Mouse (Mus musculus): ENCODE measurements around the gene Sag. TPM values are rescaled to one million over a fixed set of nuclear protein-coding genes. Genes with fewer than 3 reads are reported as not detected.

The Sag gene
- polyA plus RNA-seq, 1 experiment from 2014 or later: 3.8 TPM

GRCm38 (mm10) chr1:87846801-87847474, 43.5 kb downstream of the Sag start:
- Histone ChIP-seq H3K36me3 (no peaks in the 10 kb centered on the region), H3K4me2 (no peak overlapping the region), H3K9me3 (no peaks in the 10 kb centered on the region), H3K27ac (peak overlapping the region; percentile 91), H3K27me3 (no peaks in the 10 kb centered on the region), H3K4me3 (replicated peaks) (no peak overlapping the region), H3K9ac (replicated peaks) (no peak overlapping the region), H3K4me1 (replicated peaks) (peaks cover 31% of the 10 kb centered on the region)
- WGBS: 19% methylated on average over 2 of the region's 2 CpGs
- ATAC-seq (ENCODE audit: insufficient number of reproducible peaks, insufficient read depth, low FRiP score, low TSS enrichment, low read depth): peak; percentile 79

- Histone ChIP-seq H3K27ac (peak overlapping the region; percentile 91), H3K4me2 (no peak overlapping the region), H3K4me3 (replicated peaks) (no peak overlapping the region), H3K4me1 (replicated peaks) (peaks cover 35% of the 10 kb centered on the region), H3K9me3 (no peaks in the 10 kb centered on the region), H3K36me3 (no peaks in the 10 kb centered on the region), H3K9ac (replicated peaks) (no peak overlapping the region), H3K27me3 (no peaks in the 10 kb centered on the region)
- WGBS: 30% methylated on average over 4 of the region's 4 CpGs
- no peak for ATAC-seq (ENCODE audit: insufficient number of reproducible peaks, insufficient read depth, low FRiP score, low TSS enrichment, low read depth)
Measured at GRCm38 (mm10) chr1:87847475-87848168, 44.1 kb downstream of the Sag start.

- no peak overlapping the region for H3K4me2 ChIP-seq
- peaks cover 37% of the 10 kb centered on the region for H3K4me1 ChIP-seq (replicated peaks)
- no peak overlapping the region for H3K9ac ChIP-seq (replicated peaks)
- no peaks in the 10 kb centered on the region for H3K27me3 ChIP-seq
- WGBS: 42% methylated on average over 11 of the region's 11 CpGs
- 0 out of 2 replicates have a peak overlapping the region, but pooled peaks have one; percentile 20 for H3K27ac ChIP-seq
- H3K4me3 ChIP-seq (replicated peaks): no peak overlapping the region
- no peaks in the 10 kb centered on the region for H3K36me3 ChIP-seq
- ATAC-seq (ENCODE audit: insufficient number of reproducible peaks, insufficient read depth, low FRiP score, low TSS enrichment, low read depth): no peak
- no peaks in the 10 kb centered on the region for H3K9me3 ChIP-seq
Measured at GRCm38 (mm10) chr1:87848237-87848996, 44.9 kb downstream of the Sag start.

- H3K27me3 ChIP-seq: no peaks in the 10 kb centered on the region
- H3K27ac ChIP-seq: no peak overlapping the region; the same call in 1 of the 2 replicates
- no peak overlapping the region for H3K4me2 ChIP-seq
- WGBS: 63% methylated on average over 5 of the region's 5 CpGs
- H3K9me3 ChIP-seq: no peaks in the 10 kb centered on the region
- H3K36me3 ChIP-seq: no peaks in the 10 kb centered on the region
- H3K4me1 ChIP-seq (replicated peaks): peaks cover 41% of the 10 kb centered on the region
- no peak for ATAC-seq (ENCODE audit: insufficient number of reproducible peaks, insufficient read depth, low FRiP score, low TSS enrichment, low read depth)
- H3K9ac ChIP-seq (replicated peaks): no peak overlapping the region
- H3K4me3 ChIP-seq (replicated peaks): no peak overlapping the region
Measured at GRCm38 (mm10) chr1:87849278-87849677, 45.8 kb downstream of the Sag start.

GRCm38 (mm10) chr1:87851344-87851743, 47.9 kb downstream of the Sag start:
- H3K27ac ChIP-seq: no peak overlapping the region
- H3K4me3 ChIP-seq (replicated peaks): no peak overlapping the region
- H3K4me2 ChIP-seq: no peak overlapping the region
- WGBS: 84% methylated on average over 3 of the region's 3 CpGs
- no peak overlapping the region for H3K9ac ChIP-seq (replicated peaks)
- H3K36me3 ChIP-seq: no peaks in the 10 kb centered on the region
- no peak for ATAC-seq (ENCODE audit: insufficient number of reproducible peaks, insufficient read depth, low FRiP score, low TSS enrichment, low read depth)
- peaks cover 52% of the 10 kb centered on the region for H3K4me1 ChIP-seq (replicated peaks)
- no peaks in the 10 kb centered on the region for H3K9me3 ChIP-seq
- no peaks in the 10 kb centered on the region for H3K27me3 ChIP-seq

- WGBS: 59% methylated on average over 5 of the region's 5 CpGs
- Histone ChIP-seq H3K4me1 (replicated peaks) (peaks cover 43% of the 10 kb centered on the region), H3K4me3 (replicated peaks) (peak overlapping the region; percentile 98), H3K9ac (replicated peaks) (no peak overlapping the region), H3K27ac (peak overlapping the region; percentile 70; the same call in 1 of the 2 replicates), H3K36me3 (no peaks in the 10 kb centered on the region), H3K27me3 (no peaks in the 10 kb centered on the region), H3K9me3 (no peaks in the 10 kb centered on the region), H3K4me2 (peak overlapping the region; percentile 91)
- ATAC-seq (ENCODE audit: insufficient number of reproducible peaks, insufficient read depth, low FRiP score, low TSS enrichment, low read depth): no peak
Measured at GRCm38 (mm10) chr1:87852081-87852790, 48.8 kb downstream of the Sag start.

GRCm38 (mm10) chr1:87852892-87853600, 49.6 kb downstream of the Sag start, which contains the start of gene Dgkd:
Gene Dgkd, plus strand, starts transcription at chr1:87853287.
- H3K4me2 ChIP-seq: peak within 1 kb of the TSS; percentile 91
- H3K4me1 ChIP-seq (replicated peaks): peaks cover 35% of the 10 kb centered on the region
- peak within 1 kb of the TSS; percentile 98 for H3K4me3 ChIP-seq (replicated peaks)
- peak within 1 kb of the TSS; percentile 70; the same call in 1 of the 2 replicates for H3K27ac ChIP-seq
- no peaks in the 10 kb centered on the region for H3K27me3 ChIP-seq
- peak; percentile 93 for ATAC-seq (ENCODE audit: insufficient number of reproducible peaks, insufficient read depth, low FRiP score, low TSS enrichment, low read depth)
- no peaks in the 10 kb centered on the region for H3K9me3 ChIP-seq
- H3K9ac ChIP-seq (replicated peaks): peak within 1 kb of the TSS; percentile 98
- no peaks in the 10 kb centered on the region for H3K36me3 ChIP-seq
- 2% methylated on average over 66 of the region's 74 CpGs for WGBS

GRCm38 (mm10) chr1:87853601-87854361, 50.3 kb downstream of the Sag start:
- WGBS: under 1% methylated on average over 47 of the region's 48 CpGs
- ATAC-seq (ENCODE audit: insufficient number of reproducible peaks, insufficient read depth, low FRiP score, low TSS enrichment, low read depth): peak; percentile 34; the same call in 1 of the 2 replicates
- H3K27ac ChIP-seq: peak overlapping the region; percentile 50; the same call in 1 of the 2 replicates
- H3K9ac ChIP-seq (replicated peaks): peak overlapping the region; percentile 98
- peak overlapping the region; percentile 91 for H3K4me2 ChIP-seq
- H3K27me3 ChIP-seq: no peaks in the 10 kb centered on the region
- peak overlapping the region; percentile 98 for H3K4me3 ChIP-seq (replicated peaks)
- H3K36me3 ChIP-seq: no peaks in the 10 kb centered on the region
- H3K9me3 ChIP-seq: no peaks in the 10 kb centered on the region
- peaks cover 28% of the 10 kb centered on the region for H3K4me1 ChIP-seq (replicated peaks)

- WGBS: 23% methylated on average over 6 of the region's 6 CpGs
- Histone ChIP-seq H3K27ac (no peak overlapping the region), H3K4me2 (peak overlapping the region; percentile 91), H3K4me3 (replicated peaks) (peak overlapping the region; percentile 98), H3K36me3 (no peaks in the 10 kb centered on the region), H3K9ac (replicated peaks) (peak overlapping the region; percentile 98), H3K27me3 (no peaks in the 10 kb centered on the region), H3K4me1 (replicated peaks) (peaks cover 22% of the 10 kb centered on the region), H3K9me3 (no peaks in the 10 kb centered on the region)
- ATAC-seq (ENCODE audit: insufficient number of reproducible peaks, insufficient read depth, low FRiP score, low TSS enrichment, low read depth): no peak
Measured at GRCm38 (mm10) chr1:87854411-87854810, 50.9 kb downstream of the Sag start.

GRCm38 (mm10) chr1:87854851-87855251, 51.4 kb downstream of the Sag start:
- no peaks in the 10 kb centered on the region for H3K9me3 ChIP-seq
- H3K4me3 ChIP-seq (replicated peaks): peak overlapping the region; percentile 98; the same call in 1 of the 2 replicates
- H3K4me1 ChIP-seq (replicated peaks): peaks cover 22% of the 10 kb centered on the region

More at GRCm38 (mm10) chr1:87854851-87855251, 51.4 kb downstream of the Sag start:
- H3K27me3 ChIP-seq: no peaks in the 10 kb centered on the region
- WGBS: 50% methylated on average over 2 of the region's 2 CpGs
- H3K27ac ChIP-seq: no peak overlapping the region
- peak overlapping the region; percentile 91 for H3K4me2 ChIP-seq
- ATAC-seq (ENCODE audit: insufficient number of reproducible peaks, insufficient read depth, low FRiP score, low TSS enrichment, low read depth): no peak
- no peaks in the 10 kb centered on the region for H3K36me3 ChIP-seq
- 0 out of 2 replicates have a peak overlapping the region, but pooled peaks have one; percentile 3 for H3K9ac ChIP-seq (replicated peaks)
